Mouse (Mus musculus): ENCODE measurements around the gene Cdh24. TPM values are rescaled to one million over a fixed set of nuclear protein-coding genes. Genes with fewer than 3 reads are reported as not detected.

Gene Cdh24
- polyA plus RNA-seq, 1 experiment from 2014 or later = 5.1 TPM

GRCm38 (mm10) chr14:54674317-54674716 lies 33.2 kb upstream of the Cdh24 start:
- Histone ChIP-seq H3K4me1 (ENCODE audit: control insufficient read depth, insufficient read depth, low read length) (no peaks in the 10 kb centered on the region), H3K9me3 (ENCODE audit: control insufficient read depth, low read depth, low read length) (no peaks in the 10 kb centered on the region), H3K4me3 (ENCODE audit: low read depth, low read length) (no peak overlapping the region), H3K36me3 (ENCODE audit: control insufficient read depth, insufficient read depth, low read length) (peaks cover 73% of the 10 kb centered on the region), H3K9ac (replicated peaks; ENCODE audit: low read depth, low read length) (no peak overlapping the region), H3K4me2 (replicated peaks; ENCODE audit: low read depth, low read length) (no peak overlapping the region), H3K27ac (ENCODE audit: low read length) (no peak overlapping the region), H3K27me3 (ENCODE audit: control insufficient read depth, insufficient read depth, low read length) (no peaks in the 10 kb centered on the region)
- ATAC-seq (ENCODE audit: insufficient number of reproducible peaks, insufficient read depth, low FRiP score, low read depth) = no peak
- WGBS = 69% methylated on average over 2 of the region's 2 CpGs

GRCm38 (mm10) chr14:54669381-54669780 lies 28.2 kb upstream of the Cdh24 start:
- no peaks in the 10 kb centered on the region for H3K9me3 ChIP-seq (ENCODE audit: control insufficient read depth, low read depth, low read length)
- 73% methylated on average over 4 of the region's 4 CpGs for WGBS
- no peak overlapping the region for H3K9ac ChIP-seq (replicated peaks; ENCODE audit: low read depth, low read length)
- ATAC-seq (ENCODE audit: insufficient number of reproducible peaks, insufficient read depth, low FRiP score, low read depth) = no peak
- H3K27me3 ChIP-seq (ENCODE audit: control insufficient read depth, insufficient read depth, low read length) = no peaks in the 10 kb centered on the region
- H3K4me3 ChIP-seq (ENCODE audit: low read depth, low read length) = no peak overlapping the region
- H3K27ac ChIP-seq (ENCODE audit: low read length) = no peak overlapping the region
- H3K36me3 ChIP-seq (ENCODE audit: control insufficient read depth, insufficient read depth, low read length) = peaks cover 64% of the 10 kb centered on the region
- H3K4me1 ChIP-seq (ENCODE audit: control insufficient read depth, insufficient read depth, low read length) = no peaks in the 10 kb centered on the region
- no peak overlapping the region for H3K4me2 ChIP-seq (replicated peaks; ENCODE audit: low read depth, low read length)

GRCm38 (mm10) chr14:54664477-54665222 lies 23.5 kb upstream of the Cdh24 start:
- Histone ChIP-seq H3K9me3 (ENCODE audit: control insufficient read depth, low read depth, low read length) (no peaks in the 10 kb centered on the region), H3K27ac (ENCODE audit: low read length) (no peak overlapping the region), H3K27me3 (ENCODE audit: control insufficient read depth, insufficient read depth, low read length) (no peaks in the 10 kb centered on the region), H3K4me3 (ENCODE audit: low read depth, low read length) (no peak overlapping the region), H3K36me3 (ENCODE audit: control insufficient read depth, insufficient read depth, low read length) (peaks cover 75% of the 10 kb centered on the region), H3K4me2 (replicated peaks; ENCODE audit: low read depth, low read length) (no peak overlapping the region), H3K9ac (replicated peaks; ENCODE audit: low read depth, low read length) (no peak overlapping the region), H3K4me1 (ENCODE audit: control insufficient read depth, insufficient read depth, low read length) (no peaks in the 10 kb centered on the region)
- ATAC-seq (ENCODE audit: insufficient number of reproducible peaks, insufficient read depth, low FRiP score, low read depth) = no peak
- WGBS = 86% methylated on average over 10 of the region's 10 CpGs

- H3K36me3 ChIP-seq (ENCODE audit: control insufficient read depth, insufficient read depth, low read length) = peaks cover 86% of the 10 kb centered on the region
- H3K9me3 ChIP-seq (ENCODE audit: control insufficient read depth, low read depth, low read length) = no peaks in the 10 kb centered on the region
- 89% methylated on average over 2 of the region's 2 CpGs for WGBS
- no peak overlapping the region for H3K4me2 ChIP-seq (replicated peaks; ENCODE audit: low read depth, low read length)
- no peak overlapping the region for H3K4me3 ChIP-seq (ENCODE audit: low read depth, low read length)
- H3K27me3 ChIP-seq (ENCODE audit: control insufficient read depth, insufficient read depth, low read length) = no peaks in the 10 kb centered on the region
- no peaks in the 10 kb centered on the region for H3K4me1 ChIP-seq (ENCODE audit: control insufficient read depth, insufficient read depth, low read length)
- no peak overlapping the region for H3K9ac ChIP-seq (replicated peaks; ENCODE audit: low read depth, low read length)
- no peak overlapping the region for H3K27ac ChIP-seq (ENCODE audit: low read length)
- no peak for ATAC-seq (ENCODE audit: insufficient number of reproducible peaks, insufficient read depth, low FRiP score, low read depth)
Observed at GRCm38 (mm10) chr14:54660009-54660408, 18.8 kb upstream of the Cdh24 start.

GRCm38 (mm10) chr14:54653496-54653895 lies 12.3 kb upstream of the Cdh24 start:
- peak; percentile 89 for ATAC-seq (ENCODE audit: insufficient number of reproducible peaks, insufficient read depth, low FRiP score, low read depth)

GRCm38 (mm10) chr14:54652787-54653186 lies 11.6 kb upstream of the Cdh24 start:
- Histone ChIP-seq H3K36me3 (ENCODE audit: control insufficient read depth, insufficient read depth, low read length) (peaks cover 58% of the 10 kb centered on the region), H3K4me2 (replicated peaks; ENCODE audit: low read depth, low read length) (peak overlapping the region; percentile 60), H3K4me1 (ENCODE audit: control insufficient read depth, insufficient read depth, low read length) (peaks cover 15% of the 10 kb centered on the region; the same call in 1 of the 2 replicates), H3K9ac (replicated peaks; ENCODE audit: low read depth, low read length) (peak overlapping the region; percentile 63), H3K4me3 (ENCODE audit: low read depth, low read length) (peak overlapping the region; percentile 57), H3K27ac (ENCODE audit: low read length) (0 out of 2 replicates have a peak overlapping the region, but pooled peaks have one; percentile 76), H3K27me3 (ENCODE audit: control insufficient read depth, insufficient read depth, low read length) (no peaks in the 10 kb centered on the region), H3K9me3 (ENCODE audit: control insufficient read depth, low read depth, low read length) (no peaks in the 10 kb centered on the region)
- no peak for ATAC-seq (ENCODE audit: insufficient number of reproducible peaks, insufficient read depth, low FRiP score, low read depth)
- under 1% methylated on average over 6 of the region's 7 CpGs for WGBS

More at GRCm38 (mm10) chr14:54653496-54653895, 12.3 kb upstream of the Cdh24 start:
- peaks cover 54% of the 10 kb centered on the region for H3K36me3 ChIP-seq (ENCODE audit: control insufficient read depth, insufficient read depth, low read length)
- peak overlapping the region; percentile 63 for H3K9ac ChIP-seq (replicated peaks; ENCODE audit: low read depth, low read length)
- peak overlapping the region; percentile 60 for H3K4me2 ChIP-seq (replicated peaks; ENCODE audit: low read depth, low read length)
- peak overlapping the region; percentile 76 for H3K27ac ChIP-seq (ENCODE audit: low read length)
- WGBS = under 1% methylated on average over 12 of the region's 12 CpGs
- no peaks in the 10 kb centered on the region for H3K27me3 ChIP-seq (ENCODE audit: control insufficient read depth, insufficient read depth, low read length)
- H3K9me3 ChIP-seq (ENCODE audit: control insufficient read depth, low read depth, low read length) = no peaks in the 10 kb centered on the region
- peak overlapping the region; percentile 57 for H3K4me3 ChIP-seq (ENCODE audit: low read depth, low read length)
- peaks cover 15% of the 10 kb centered on the region; the same call in 1 of the 2 replicates for H3K4me1 ChIP-seq (ENCODE audit: control insufficient read depth, insufficient read depth, low read length)

GRCm38 (mm10) chr14:54651556-54651955 lies 10.4 kb upstream of the Cdh24 start:
- Histone ChIP-seq H3K4me2 (replicated peaks; ENCODE audit: low read depth, low read length) (no peak overlapping the region), H3K27ac (ENCODE audit: low read length) (no peak overlapping the region; the same call in 1 of the 2 replicates), H3K27me3 (ENCODE audit: control insufficient read depth, insufficient read depth, low read length) (no peaks in the 10 kb centered on the region), H3K36me3 (ENCODE audit: control insufficient read depth, insufficient read depth, low read length) (peaks cover 57% of the 10 kb centered on the region), H3K4me1 (ENCODE audit: control insufficient read depth, insufficient read depth, low read length) (peaks cover 15% of the 10 kb centered on the region; the same call in 1 of the 2 replicates), H3K9ac (replicated peaks; ENCODE audit: low read depth, low read length) (no peak overlapping the region), H3K4me3 (ENCODE audit: low read depth, low read length) (no peak overlapping the region), H3K9me3 (ENCODE audit: control insufficient read depth, low read depth, low read length) (no peaks in the 10 kb centered on the region)
- no peak for ATAC-seq (ENCODE audit: insufficient number of reproducible peaks, insufficient read depth, low FRiP score, low read depth)
- WGBS = 70% methylated on average over 4 of the region's 4 CpGs

- 61% methylated on average over 23 of the region's 23 CpGs for WGBS
- H3K36me3 ChIP-seq (ENCODE audit: control insufficient read depth, insufficient read depth, low read length) = peaks cover 57% of the 10 kb centered on the region
Observed at GRCm38 (mm10) chr14:54650621-54651454, 9.7 kb upstream of the Cdh24 start.

More at GRCm38 (mm10) chr14:54650621-54651454, 9.7 kb upstream of the Cdh24 start:
- Histone ChIP-seq H3K27ac (ENCODE audit: low read length) (no peak overlapping the region), H3K4me3 (ENCODE audit: low read depth, low read length) (no peak overlapping the region), H3K9ac (replicated peaks; ENCODE audit: low read depth, low read length) (no peak overlapping the region), H3K9me3 (ENCODE audit: control insufficient read depth, low read depth, low read length) (no peaks in the 10 kb centered on the region), H3K4me1 (ENCODE audit: control insufficient read depth, insufficient read depth, low read length) (peaks cover 15% of the 10 kb centered on the region; the same call in 1 of the 2 replicates), H3K4me2 (replicated peaks; ENCODE audit: low read depth, low read length) (no peak overlapping the region), H3K27me3 (ENCODE audit: control insufficient read depth, insufficient read depth, low read length) (no peaks in the 10 kb centered on the region)
- peak; percentile 25 for ATAC-seq (ENCODE audit: insufficient number of reproducible peaks, insufficient read depth, low FRiP score, low read depth)
